Mouse (Mus musculus): ENCODE data around the gene Klf16.
"Not testable (repeated sequence)": the region's sequence is repeated elsewhere in the genome, so short reads cannot be mapped to it uniquely, and the experiment has no call there.

GRCm38 (mm10) chr10:80605721-80606120, 28.6 kb upstream of the Klf16 start, which contains the start of gene Gm49322:
- not testable (repeated sequence) for TF ChIP-seq GATA1, TAL1 (IDR thresholded peaks at IDR 0.05; ENCODE audit: low read length)

Measured in erythroblast, embryonic 14.5 days (primary cell).